Mouse (Mus musculus) MEL (cell line): Measurements from ENCODE around the gene Rab39. TPM values are rescaled to one million over a fixed set of nuclear protein-coding genes. Genes with fewer than 3 reads are reported as not detected.
A peak's percentile ranks its signal among the peaks of the same experiment; 100 is the strongest.

Experiments
- DNase-seq: peaks from one replicate; pipeline ENCODE4 v3.0.0; 2011; ENCODE audit warnings: low read depth, low spot score
- H3K27ac ChIP-seq: 2 replicates; pipeline ENCODE4 v1.5.1; 2012; ENCODE audit warnings: low read depth, mild to moderate bottlenecking, control low read depth, low read length, moderate library complexity; ENCODE audit not compliant: control insufficient read depth
- H3K27me3 ChIP-seq, 2 experiments: fragments of 150-350 bp in 1 of 2; sonication (generic) in 1 of 2; 2 replicates each; pipeline ENCODE4 v1.6.1; 2012; ENCODE audit warnings: low read length in 2 of 2, mild to moderate bottlenecking in 2 of 2, improper control_type of control experiment in 1 of 2, moderate library complexity in 1 of 2; ENCODE audit not compliant: insufficient read depth in 2 of 2, control insufficient read depth in 1 of 2
- H3K36me3 ChIP-seq, 2 experiments: 2 replicates each; pipeline ENCODE4 v1.6.1; 2012 to 2014; ENCODE audit warnings: low read length in 2 of 2, improper control_type of control experiment in 1 of 2, inconsistent platforms in 1 of 2, mild to moderate bottlenecking in 1 of 2; ENCODE audit not compliant: insufficient read depth in 2 of 2, control insufficient read depth in 1 of 2
- H3K4me1 ChIP-seq, 2 experiments: fragments of 150-350 bp in 1 of 2; sonication (generic) in 1 of 2; 2 replicates each; pipeline ENCODE4 v1.6.1; 2012; ENCODE audit warnings: low read length in 2 of 2, improper control_type of control experiment in 1 of 2, mild to moderate bottlenecking in 1 of 2; ENCODE audit not compliant: insufficient read depth in 2 of 2, control insufficient read depth in 1 of 2
- H3K4me3 ChIP-seq, 2 experiments: fragments of 150-350 bp in 1 of 2; sonication (generic) in 1 of 2; 2 replicates each; pipeline ENCODE4 v1.5.1; 2012; ENCODE audit warnings: low read depth in 2 of 2, low read length in 2 of 2, mild to moderate bottlenecking in 2 of 2, moderate library complexity in 2 of 2, control low read depth in 1 of 2, improper control_type of control experiment in 1 of 2; ENCODE audit not compliant: control insufficient read depth in 1 of 2, insufficient read depth in 1 of 2
- H3K79me2 ChIP-seq: 2 replicates; pipeline ENCODE4 v1.6.1; 2012; ENCODE audit warnings: mild to moderate bottlenecking, low read length, moderate library complexity; ENCODE audit not compliant: control insufficient read depth, poor library complexity, insufficient read depth
- H3K9ac ChIP-seq: 2 replicates; pipeline ENCODE4 v1.6.1; 2012; ENCODE audit warnings: low read depth, mild to moderate bottlenecking, control low read depth, low read length, moderate library complexity; ENCODE audit not compliant: control insufficient read depth, poor library complexity, severe bottlenecking
- H3K9me3 ChIP-seq: fragments of 150-350 bp; sonication (generic); replicated peaks from 2 replicates; pipeline ENCODE4 v1.6.1; 2012; ENCODE audit warnings: mild to moderate bottlenecking, low read length, improper control_type of control experiment, moderate library complexity; ENCODE audit not compliant: insufficient read depth
- BHLHE40 ChIP-seq: IDR thresholded peaks from 2 replicates; pipeline ENCODE4 v1.6.1; 2012; ENCODE audit warnings: low read depth, mild to moderate bottlenecking, inconsistent platforms, low read length, improper control_type of control experiment, borderline replicate concordance
- CTCF ChIP-seq, 3 experiments: IDR thresholded peaks in 2 of 3; conservative IDR thresholded peaks in 1 of 3; 2 replicates each; pipeline ENCODE4 v1.5.1; 2011 to 2012; ENCODE audit warnings: low read length in 3 of 3, low read depth in 2 of 3, mild to moderate bottlenecking in 2 of 3, improper control_type of control experiment in 1 of 3, inconsistent platforms in 1 of 3, mixed read lengths in 1 of 3, moderate library complexity in 1 of 3; ENCODE audit not compliant: control insufficient read depth in 1 of 3, insufficient read depth in 1 of 3, poor library complexity in 1 of 3, severe bottlenecking in 1 of 3
- E2F4 ChIP-seq: IDR thresholded peaks from 2 replicates; pipeline ENCODE4 v1.6.1; 2011; ENCODE audit warnings: low read depth, low read length, improper control_type of control experiment, borderline replicate concordance
- HCFC1 ChIP-seq: IDR thresholded peaks from 2 replicates; pipeline ENCODE4 v1.6.1; 2012; ENCODE audit warnings: low read depth, mild to moderate bottlenecking, inconsistent platforms, low read length, improper control_type of control experiment, moderate library complexity
- MXI1 ChIP-seq: IDR thresholded peaks from 2 replicates; pipeline ENCODE4 v1.6.1; 2011; ENCODE audit warnings: mild to moderate bottlenecking, low read depth, low read length, improper control_type of control experiment
- MYC ChIP-seq: IDR thresholded peaks from 2 replicates; pipeline ENCODE4 v1.6.1; 2011; ENCODE audit warnings: low read depth, mild to moderate bottlenecking, low read length, improper control_type of control experiment, moderate library complexity
- NELFE ChIP-seq: IDR thresholded peaks from 2 replicates; pipeline ENCODE4 v1.6.1; 2011; ENCODE audit warnings: low read depth, low read length, improper control_type of control experiment
- NRF1 ChIP-seq: IDR thresholded peaks from 2 replicates; pipeline ENCODE4 v1.6.1; 2014; ENCODE audit warnings: low read depth, mild to moderate bottlenecking, inconsistent platforms, low read length, improper control_type of control experiment, moderate library complexity; ENCODE audit not compliant: poor library complexity, insufficient read depth, severe bottlenecking
- POLR2AphosphoS2 ChIP-seq: IDR thresholded peaks from 2 replicates; pipeline ENCODE4 v1.6.1; 2011; ENCODE audit warnings: low read length, improper control_type of control experiment
- POLR2AphosphoS5 ChIP-seq: IDR thresholded peaks from 2 replicates; pipeline ENCODE4 v1.6.1; 2012; ENCODE audit warnings: low read depth, borderline replicate concordance, mild to moderate bottlenecking, inconsistent platforms, low read length, moderate library complexity, mixed read lengths
- RAD21 ChIP-seq: IDR thresholded peaks from 2 replicates; pipeline ENCODE4 v1.6.1; 2011; ENCODE audit warnings: mild to moderate bottlenecking, low read depth, low read length, improper control_type of control experiment
- SIN3A ChIP-seq: IDR thresholded peaks from 2 replicates; pipeline ENCODE4 v1.6.1; 2012; ENCODE audit warnings: low read length, improper control_type of control experiment, inconsistent platforms
- SMC3 ChIP-seq: IDR thresholded peaks from 2 replicates; pipeline ENCODE4 v1.6.1; 2011; ENCODE audit warnings: low read depth, low read length, improper control_type of control experiment
- TAL1 ChIP-seq: IDR thresholded peaks from 2 replicates; pipeline ENCODE4 v1.6.1; 2012; ENCODE audit warnings: mild to moderate bottlenecking, inconsistent platforms, low read length, moderate library complexity, mixed read lengths
- UBTF ChIP-seq: IDR thresholded peaks from 2 replicates; pipeline ENCODE4 v1.6.1; 2012; ENCODE audit warnings: low read depth, mild to moderate bottlenecking, inconsistent platforms, low read length, improper control_type of control experiment, moderate library complexity, borderline replicate concordance; ENCODE audit not compliant: insufficient read depth
- ZC3H11A ChIP-seq: IDR thresholded peaks from 2 replicates; pipeline ENCODE4 v1.6.1; 2012; ENCODE audit warnings: low read depth, mild to moderate bottlenecking, inconsistent platforms, low read length, improper control_type of control experiment
- ZNF384 ChIP-seq: IDR thresholded peaks from 2 replicates; pipeline ENCODE4 v1.6.1; 2012; ENCODE audit warnings: low read depth, mild to moderate bottlenecking, inconsistent platforms, low read length, improper control_type of control experiment
- polyA plus RNA-seq, 2 experiments: library from polyadenylated mRNA; stranded (reverse) in 1 of 2; unstranded in 1 of 2; fragments of >175 nt in 1 of 2; fragments of >200 nt in 1 of 2; gene quantifications; 2 replicates each; pipeline versions ENCODE4 v1.2.1 to v1.2.4; 2012; ENCODE audit warnings: low replicate concordance in 2 of 2, low read depth in 1 of 2; ENCODE audit not compliant: insufficient read length in 2 of 2, insufficient read depth in 1 of 2, missing spikeins in 1 of 2
- total RNA-seq: library from RNA; depleted of rRNA; stranded (reverse); fragments of 300-350 nt; gene quantifications from 2 replicates; pipeline ENCODE4 v1.2.3, GENCODE M21; 2012

Gene Rab39
- total and polyA plus RNA-seq, 3 experiments, result 0.10 TPM; not detected in 2

DNA sequence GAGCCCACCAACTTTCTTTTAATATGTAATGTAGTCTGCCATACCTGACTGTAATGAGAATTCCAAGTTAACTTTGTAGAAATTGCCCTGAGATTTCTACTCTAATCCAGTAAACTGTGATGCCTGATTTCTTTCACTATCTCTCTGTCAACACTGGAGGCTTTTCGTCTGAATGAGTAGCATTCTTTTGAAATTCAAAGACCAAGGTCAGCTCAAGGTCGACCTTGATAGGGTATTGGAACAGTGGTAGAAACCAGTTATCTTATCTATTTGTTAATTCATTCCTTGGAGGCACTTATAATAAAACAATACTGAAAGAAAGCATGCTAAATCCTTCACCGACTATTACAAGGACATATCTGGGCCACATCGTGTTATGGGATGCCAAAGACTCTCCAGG is 29.1 kb downstream of the Rab39 start:
- no peaks in the 10 kb centered on the region for H3K27me3 ChIP-seq
- no peak overlapping the region for H3K27ac ChIP-seq
- H3K36me3 ChIP-seq, result no peaks in the 10 kb centered on the region
- TF ChIP-seq NRF1 (no peak), MYC (no peak), SMC3 (no peak), POLR2AphosphoS2 (no peak), MXI1 (no peak), UBTF (no peak), TAL1 (no peak), POLR2AphosphoS5 (no peak)
- TF ChIP-seq, all 39 proteins: peak for 0
- Histone ChIP-seq H3K4me1 (no peaks in the 10 kb centered on the region), H3K4me3 (no peak overlapping the region), H3K79me2 (no peaks in the 10 kb centered on the region), H3K9me3 (no peaks in the 10 kb centered on the region), H3K9ac (no peak overlapping the region)
- no peak for DNase-seq

GRCm38 (mm10) chr9:53673571-53673970 is 32.5 kb downstream of the Rab39 start:
- Histone ChIP-seq H3K79me2 (no peaks in the 10 kb centered on the region), H3K27me3 (no peaks in the 10 kb centered on the region), H3K9me3 (no peaks in the 10 kb centered on the region), H3K9ac (no peak overlapping the region), H3K36me3 (peaks cover 0 to 6% of the 10 kb centered on the region in 2 experiments; a peak in 2 of 4 replicates), H3K27ac (no peak overlapping the region), H3K4me1 (peaks cover 0 to 3% of the 10 kb centered on the region in 2 experiments; a peak in 1 of 4 replicates), H3K4me3 (no peak overlapping the region)
- TF ChIP-seq E2F4 (no peak), CTCF (IDR thresholded peaks at IDR 0.05 in 2 of 3, conservative IDR thresholded peaks at IDR 0.05 in 1 of 3; ENCODE audit: control insufficient read depth in 1 of 3, insufficient read depth in 1 of 3, low read depth in 2 of 3, low read length in 3 of 3, poor library complexity in 1 of 3, severe bottlenecking in 1 of 3) (peak; percentile 75 to 91 (median 91)), SMC3 (peak; percentile 62), ZC3H11A (peak; percentile 65; the same call in 1 of the 2 replicates), POLR2AphosphoS5 (no peak), BHLHE40 (0 out of 2 replicates have a peak, but pooled peaks have one; percentile 16), NELFE (no peak), RAD21 (peak; percentile 87), HCFC1 (no peak), ZNF384 (0 out of 2 replicates have a peak, but pooled peaks have one; percentile 45), SIN3A (0 out of 2 replicates have a peak, but pooled peaks have one; percentile 32)
- peak; percentile 89 for DNase-seq
